Mouse (Mus musculus) adrenal gland, postnatal 4 days (tissue): Measurements from ENCODE around the gene Nectin4. TPM values are rescaled to one million over a fixed set of nuclear protein-coding genes. Genes with fewer than 3 reads are reported as not detected.
"Not testable (repeated sequence)": the region's sequence is repeated elsewhere in the genome, so short reads cannot be mapped to it uniquely, and the experiment has no call there.

ENCODE experiments used
- DNase-seq, 2 experiments: peaks; one replicate each; pipeline ENCODE4 v3.0.0; 2021 to 2022; ENCODE audit warnings: low spot score in 2 of 2, mixed read lengths in 2 of 2
- long read RNA-seq, 2 experiments: library from polyadenylated mRNA; stranded (forward); transcript quantifications; one replicate each; pipeline ENCODE4 v2.0.0; 2021
- total RNA-seq, 2 experiments: library from RNA; stranded (reverse); gene quantifications; 2 replicates each; pipeline ENCODE4 v1.2.3; 2021

Nectin4 gene
- total RNA-seq: under 1 TPM; 0.34 to 0.59 TPM
- long read RNA-seq, experiment 1: 0 reads
- long read RNA-seq, experiment 2, partial matches to known transcripts: 0 of 1 reads
- long read RNA-seq, experiment 2, other reads (novel, unspliced or antisense): 0 of 1 reads

GRCm38 (mm10) chr1:171369845-171370556 lies at the start of gene Nectin4:
Nectin4 (plus strand) TSS chr1:171370099.
- no peak for DNase-seq

- DNase-seq: no peak
These were observed 49.7 kb upstream of the Nectin4 start for GRCm38 (mm10) chr1:171320151-171320550.

GRCm38 (mm10) chr1:171321415-171321814 lies 48.5 kb upstream of the Nectin4 start:
- no peak for DNase-seq

GRCm38 (mm10) chr1:171322012-171322411 lies 47.9 kb upstream of the Nectin4 start:
- DNase-seq: no peak

- DNase-seq: no peak
These were observed 44.3 kb upstream of the Nectin4 start for GRCm38 (mm10) chr1:171325571-171325970.

- not testable (repeated sequence) for DNase-seq
These were observed 43.3 kb upstream of the Nectin4 start for GRCm38 (mm10) chr1:171326588-171326987.

GRCm38 (mm10) chr1:171328244-171328643 lies 41.7 kb upstream of the Nectin4 start:
- no peak for DNase-seq

- DNase-seq: peak; percentile 57 to 79
These were observed 41.0 kb upstream of the Nectin4 start, which contains the start of gene Dedd for GRCm38 (mm10) chr1:171328839-171329432. Dedd (plus strand) TSS chr1:171329145.

GRCm38 (mm10) chr1:171329433-171330215 lies 40.3 kb upstream of the Nectin4 start:
- DNase-seq: peak; percentile 63 to 68

- DNase-seq: no peak
These were observed 39.7 kb upstream of the Nectin4 start for GRCm38 (mm10) chr1:171330216-171330560.

GRCm38 (mm10) chr1:171342262-171343207 lies 27.4 kb upstream of the Nectin4 start:
- DNase-seq: no peak

GRCm38 (mm10) chr1:171343922-171344677 lies 25.8 kb upstream of the Nectin4 start:
- DNase-seq: no peak

- DNase-seq: no peak
These were observed 25.2 kb upstream of the Nectin4 start for GRCm38 (mm10) chr1:171344715-171345114.

- DNase-seq: peak; percentile 79 to 80
These were observed 24.4 kb upstream of the Nectin4 start, which contains the start of the genes Nit1 and Pfdn2 for GRCm38 (mm10) chr1:171345225-171346094. Nit1 (minus strand) TSS chr1:171345646. Pfdn2 (plus strand) TSS chr1:171345670.

- no peak for DNase-seq
These were observed 23.8 kb upstream of the Nectin4 start for GRCm38 (mm10) chr1:171346095-171346450.

GRCm38 (mm10) chr1:171348665-171349064 lies 21.2 kb upstream of the Nectin4 start:
- DNase-seq: no peak

GRCm38 (mm10) chr1:171349210-171349609 lies 20.7 kb upstream of the Nectin4 start:
- no peak for DNase-seq

- DNase-seq: no peak
These were observed 14.0 kb upstream of the Nectin4 start for GRCm38 (mm10) chr1:171355812-171356340.

GRCm38 (mm10) chr1:171356814-171357213 lies 13.1 kb upstream of the Nectin4 start:
- no peak for DNase-seq
